Mouse (Mus musculus) thymus, adult 2 months (tissue): Measurements from ENCODE around the gene Dcaf11. TPM values are rescaled to one million over a fixed set of nuclear protein-coding genes. Genes with fewer than 3 reads are reported as not detected.

ENCODE experiments used
- DNase-seq: peaks from one replicate; pipeline ENCODE4 v3.0.0; 2021
- H3K27ac ChIP-seq: fragments of 200-500 bp; 2 replicates; pipeline ENCODE4 v1.5.1; 2012; ENCODE audit warnings: low read length, control low read depth; ENCODE audit not compliant: control insufficient read depth, insufficient read depth
- H3K27me3 ChIP-seq: fragments of 200-500 bp; 2 replicates; pipeline ENCODE4 v1.6.1; 2012; ENCODE audit warnings: mild to moderate bottlenecking, low read length, moderate library complexity, mixed read lengths; ENCODE audit not compliant: control insufficient read depth, insufficient read depth
- H3K36me3 ChIP-seq: fragments of 200-500 bp; 2 replicates; pipeline ENCODE4 v1.6.1; 2012; ENCODE audit warnings: mild to moderate bottlenecking, low read length, moderate library complexity; ENCODE audit not compliant: control insufficient read depth, insufficient read depth
- H3K4me1 ChIP-seq: fragments of 200-500 bp; replicated peaks from 2 replicates; pipeline ENCODE4 v1.6.1; 2012; ENCODE audit warnings: low read length; ENCODE audit not compliant: control insufficient read depth, insufficient read depth
- H3K4me3 ChIP-seq: fragments of 200-500 bp; 2 replicates; pipeline ENCODE4 v1.5.1; 2012; ENCODE audit warnings: mild to moderate bottlenecking, low read length, control low read depth, moderate library complexity; ENCODE audit not compliant: control insufficient read depth, insufficient read depth
- CTCF ChIP-seq: fragments of 200-500 bp; IDR thresholded peaks from 2 replicates; pipeline ENCODE4 v1.5.1; 2012; ENCODE audit warnings: mild to moderate bottlenecking, control low read depth, low read length, moderate library complexity, borderline replicate concordance; ENCODE audit not compliant: control insufficient read depth, poor library complexity, insufficient read depth; ENCODE audit errors: extremely low read depth
- POLR2A ChIP-seq: fragments of 200-500 bp; IDR thresholded peaks from 2 replicates; pipeline ENCODE4 v1.6.1; 2012; ENCODE audit warnings: mild to moderate bottlenecking, low read length, control low read depth, moderate library complexity; ENCODE audit not compliant: control insufficient read depth, poor library complexity, insufficient read depth; ENCODE audit errors: extremely low read depth
- WGBS: fragments of 180-500 bp; shearing (Covaris S2); methylation state at CpG from one replicate; pipeline ENCODE4 v1.1.7; 2018; 5-methylcytosine and 5-hydroxymethylcytosine counted together
- polyA plus RNA-seq: library from polyadenylated mRNA; depleted of rRNA; stranded (reverse); fragments of >200 nt; gene quantifications from 2 replicates; pipeline ENCODE4 v1.2.3, GENCODE M21; 2012

Dcaf11 gene
- polyA plus RNA-seq, 1 experiment: 77.7 TPM

- TF ChIP-seq POLR2A: no peak
- TF ChIP-seq CTCF: no peak
- Histone ChIP-seq H3K27ac (no peak overlapping the region), H3K4me1 (peaks cover 31% of the 10 kb centered on the region), H3K27me3 (no peaks in the 10 kb centered on the region), H3K4me3 (no peak overlapping the region), H3K36me3 (peaks cover 45% of the 10 kb centered on the region)
- WGBS: 96% methylated on average over 16 of the region's 16 CpGs
- no peak for DNase-seq
Observed at GRCm38 (mm10) chr14:55605743-55606459, 46.1 kb downstream of the Dcaf11 start.

DNA sequence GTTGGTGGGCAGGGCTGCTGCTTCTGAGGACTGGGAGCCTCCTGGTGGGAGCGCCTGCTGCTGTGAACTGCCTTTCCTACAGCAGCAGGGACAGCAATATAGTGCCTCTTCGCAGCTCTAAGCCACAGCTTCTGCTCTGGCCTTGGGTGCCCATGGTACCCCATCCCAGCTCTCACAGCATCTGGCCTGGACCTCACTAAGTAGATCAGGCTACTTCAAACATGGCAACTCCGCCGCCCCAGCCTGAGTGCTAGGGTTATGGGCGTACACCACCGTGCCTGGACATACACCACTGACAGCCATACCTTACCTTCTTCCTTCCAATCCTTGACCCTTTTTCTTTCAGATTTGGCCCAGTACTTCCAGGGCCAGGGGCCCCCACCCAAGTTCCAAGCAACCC is 48.5 kb downstream of the Dcaf11 start:
- Histone ChIP-seq H3K4me3 (no peak overlapping the region), H3K4me1 (peaks cover 21% of the 10 kb centered on the region), H3K27me3 (no peaks in the 10 kb centered on the region), H3K27ac (no peak overlapping the region), H3K36me3 (peaks cover 35% of the 10 kb centered on the region)
- over 99% methylated on average over 6 of the region's 6 CpGs for WGBS
- TF ChIP-seq CTCF (no peak), POLR2A (no peak)
- DNase-seq: no peak

DNA sequence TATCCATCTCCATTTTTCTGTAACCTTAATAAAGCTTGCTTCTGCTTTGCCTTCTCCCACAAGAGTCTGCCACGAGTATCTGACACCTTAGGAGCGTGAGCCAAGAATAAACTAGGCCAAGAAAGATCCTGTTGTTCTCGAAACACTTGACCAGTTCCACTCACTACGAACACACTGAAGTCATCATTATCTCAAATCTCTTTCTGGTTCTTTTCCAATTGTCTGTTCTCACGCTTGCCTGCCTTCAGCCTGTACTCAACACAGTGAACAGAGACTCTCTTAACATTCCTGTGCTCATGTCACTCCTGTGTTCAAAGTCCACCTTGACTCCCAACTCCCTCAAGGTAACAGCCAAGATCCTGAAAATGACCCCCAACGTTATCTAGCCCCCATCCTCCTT is 53.5 kb downstream of the Dcaf11 start:
- DNase-seq: no peak
- Histone ChIP-seq H3K36me3 (peaks cover 13% of the 10 kb centered on the region; the same call in 1 of the 2 replicates), H3K27me3 (no peaks in the 10 kb centered on the region), H3K4me3 (no peak overlapping the region), H3K4me1 (peaks cover under 1% of the 10 kb centered on the region), H3K27ac (no peak overlapping the region)
- 88% methylated on average over 6 of the region's 6 CpGs for WGBS
- TF ChIP-seq POLR2A: no peak
- no peak for TF ChIP-seq CTCF

- Histone ChIP-seq H3K36me3 (peaks cover 1% of the 10 kb centered on the region; the same call in 1 of the 2 replicates), H3K27me3 (no peaks in the 10 kb centered on the region), H3K27ac (no peak overlapping the region), H3K4me3 (no peak overlapping the region), H3K4me1 (peaks cover 8% of the 10 kb centered on the region)
- WGBS: 94% methylated on average over 7 of the region's 7 CpGs
- no peak for DNase-seq
- TF ChIP-seq POLR2A (no peak), CTCF (no peak)
Observed at GRCm38 (mm10) chr14:55614565-55615178, 54.9 kb downstream of the Dcaf11 start.

- TF ChIP-seq POLR2A (no peak), CTCF (no peak)
- no peak overlapping the region for H3K4me3 ChIP-seq
- H3K27ac ChIP-seq: no peak overlapping the region
- DNase-seq: no peak
- H3K4me1 ChIP-seq: peaks cover 8% of the 10 kb centered on the region
- H3K36me3 ChIP-seq: no peaks in the 10 kb centered on the region
- 88% methylated on average over 2 of the region's 2 CpGs for WGBS
- no peaks in the 10 kb centered on the region for H3K27me3 ChIP-seq
Observed at GRCm38 (mm10) chr14:55615876-55616275, 56.1 kb downstream of the Dcaf11 start.

- WGBS: 91% methylated on average over 2 of the region's 2 CpGs
- peaks cover 8% of the 10 kb centered on the region for H3K4me1 ChIP-seq
- no peaks in the 10 kb centered on the region for H3K36me3 ChIP-seq
- no peak overlapping the region for H3K27ac ChIP-seq
- no peak for TF ChIP-seq POLR2A
- TF ChIP-seq CTCF: no peak
- H3K4me3 ChIP-seq: no peak overlapping the region
- H3K27me3 ChIP-seq: no peaks in the 10 kb centered on the region
- no peak for DNase-seq
Observed at GRCm38 (mm10) chr14:55616844-55617243, 57.0 kb downstream of the Dcaf11 start.
